Mouse (Mus musculus): ENCODE results near the gene Foxred2. TPM values are rescaled to one million over a fixed set of nuclear protein-coding genes. Genes with fewer than 3 reads are reported as not detected.

Gene Foxred2
- polyA plus RNA-seq (2015; fragmentation: Nextera tagmentation; extraction: Ambion mirVana), result 6.2 and 7.4 TPM in 2 replicates

DNA sequence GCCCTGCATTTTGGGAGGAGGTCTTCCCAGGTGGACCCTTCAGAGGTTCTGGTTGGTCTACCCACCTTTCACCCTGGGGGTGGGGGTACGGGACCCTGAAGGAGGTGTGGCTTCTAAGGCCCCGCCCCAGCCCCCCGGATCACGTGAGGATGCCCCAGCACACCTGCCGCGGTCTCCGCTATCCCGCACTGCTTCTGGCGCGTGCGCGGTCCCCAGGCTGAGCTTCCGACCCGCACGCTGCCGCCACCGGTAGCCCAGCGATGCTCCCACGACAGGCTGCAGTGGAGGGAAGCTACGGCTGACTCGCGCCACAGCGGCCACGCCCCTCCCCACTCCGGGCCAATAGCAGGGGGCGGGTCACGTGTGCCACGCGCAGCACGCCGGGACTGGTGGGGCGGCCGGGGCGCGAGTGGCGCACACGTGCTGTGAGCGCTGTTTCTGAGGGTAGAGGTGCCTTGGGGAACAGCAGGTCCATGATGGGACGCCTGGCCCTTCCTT, at the start of gene Foxred2:
Foxred2 (minus strand) TSS at position 319 of the 498 bp plus-strand sequence.
- peak within 1 kb of the TSS; percentile 78 for H3K9ac ChIP-seq
- H3K4me1 ChIP-seq (replicated peaks), result peaks cover 36% of the 10 kb centered on the region
- peak within 1 kb of the TSS; percentile 79 for H3K27ac ChIP-seq
- peak within 1 kb of the TSS; percentile 88 for H3K4me2 ChIP-seq
- peaks cover 55% of the 10 kb centered on the region for H3K36me3 ChIP-seq
- peak within 1 kb of the TSS; percentile 52 for H3K4me3 ChIP-seq
- no peaks in the 10 kb centered on the region for H3K9me3 ChIP-seq
- WGBS, result under 1% methylated on average over 39 of the region's 39 CpGs
- peak; percentile 94 for ATAC-seq (ENCODE audit: low FRiP score)
- H3K27me3 ChIP-seq, result peaks cover 9% of the 10 kb centered on the region

DNA sequence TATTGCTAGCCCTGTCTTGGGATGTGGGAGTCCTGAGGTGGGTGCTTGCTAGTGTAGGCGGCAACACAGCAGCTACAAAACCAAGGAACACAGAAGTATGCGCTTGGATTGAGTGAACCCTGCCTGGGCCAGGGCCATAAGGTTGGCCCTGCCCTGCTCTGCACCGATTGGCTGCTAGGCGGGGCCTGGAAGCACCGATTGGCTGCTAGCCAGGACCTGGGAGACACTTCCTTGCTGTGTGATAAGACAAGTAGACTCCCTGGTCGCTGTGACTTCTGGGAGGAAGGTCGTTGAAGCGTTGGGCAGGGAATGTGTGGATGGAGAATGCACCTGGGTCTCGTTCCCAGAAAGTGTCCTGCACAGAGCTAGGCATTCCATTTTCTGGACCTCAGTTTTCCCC, 47.4 kb upstream of the Foxred2 start:
- 49% methylated on average over 9 of the region's 9 CpGs for WGBS
- no peak overlapping the region for H3K4me2 ChIP-seq
- ATAC-seq (ENCODE audit: low FRiP score), result no peak

DNA sequence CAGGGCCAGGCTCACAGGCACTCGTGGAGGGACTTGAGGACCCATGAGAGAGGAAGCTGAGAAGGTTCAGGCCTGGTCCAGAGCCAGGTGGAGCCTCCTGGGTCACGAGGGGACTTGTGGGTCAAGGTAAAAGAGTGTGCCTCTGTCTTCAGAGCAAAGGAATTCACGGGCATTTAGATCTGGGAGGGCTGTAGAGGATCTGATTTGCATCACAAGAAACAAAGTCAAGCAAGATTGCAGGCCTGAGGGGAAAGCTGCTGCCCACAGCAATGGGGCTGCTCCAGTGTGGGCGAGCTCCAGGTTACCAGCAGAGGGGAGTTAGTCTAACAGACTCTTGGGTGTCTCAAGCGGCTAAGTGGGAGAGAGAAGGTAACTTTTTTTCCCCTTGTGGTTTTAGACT, 44.9 kb upstream of the Foxred2 start:
- no peak for ATAC-seq (ENCODE audit: low FRiP score)
- Histone ChIP-seq H3K4me1 (replicated peaks) (peaks cover 30% of the 10 kb centered on the region), H3K36me3 (no peaks in the 10 kb centered on the region), H3K9ac (no peak overlapping the region), H3K9me3 (no peaks in the 10 kb centered on the region), H3K27me3 (no peaks in the 10 kb centered on the region), H3K4me2 (no peak overlapping the region), H3K27ac (no peak overlapping the region), H3K4me3 (no peak overlapping the region)
- 11% methylated on average over 5 of the region's 5 CpGs for WGBS

More for the DNA sequence above, 47.4 kb upstream of the Foxred2 start:
- Histone ChIP-seq H3K9ac (no peak overlapping the region), H3K36me3 (no peaks in the 10 kb centered on the region), H3K4me3 (no peak overlapping the region), H3K27me3 (no peaks in the 10 kb centered on the region), H3K4me1 (replicated peaks) (peaks cover 32% of the 10 kb centered on the region), H3K27ac (no peak overlapping the region), H3K9me3 (no peaks in the 10 kb centered on the region)

DNA sequence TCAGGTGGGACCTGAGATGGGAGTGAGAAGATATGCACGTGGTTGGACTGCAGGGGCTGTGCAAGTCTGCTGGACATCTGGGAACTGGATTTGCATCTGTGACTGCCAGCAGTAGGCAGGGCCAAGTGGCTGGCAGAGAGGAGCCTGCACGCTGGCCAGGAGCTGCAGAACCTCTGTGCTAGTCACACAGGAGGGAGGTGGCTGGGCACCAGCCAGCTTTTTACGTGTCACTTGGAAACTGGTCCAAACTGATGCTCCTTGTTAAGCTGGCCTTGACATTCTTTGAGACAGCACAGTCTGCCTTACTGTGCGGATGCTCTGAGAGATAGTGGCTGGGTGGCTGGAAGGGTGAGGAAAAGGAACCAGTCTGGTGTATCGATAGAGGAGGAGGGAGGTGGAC, 32.0 kb upstream of the Foxred2 start:
- Histone ChIP-seq H3K9ac (no peak overlapping the region), H3K4me1 (replicated peaks) (peaks cover 10% of the 10 kb centered on the region), H3K36me3 (no peaks in the 10 kb centered on the region), H3K4me2 (no peak overlapping the region), H3K4me3 (no peak overlapping the region), H3K9me3 (no peaks in the 10 kb centered on the region), H3K27ac (no peak overlapping the region), H3K27me3 (peaks cover 4% of the 10 kb centered on the region; the same call in 1 of the 2 replicates)
- WGBS, result 71% methylated on average over 5 of the region's 5 CpGs
- no peak for ATAC-seq (ENCODE audit: low FRiP score)

DNA sequence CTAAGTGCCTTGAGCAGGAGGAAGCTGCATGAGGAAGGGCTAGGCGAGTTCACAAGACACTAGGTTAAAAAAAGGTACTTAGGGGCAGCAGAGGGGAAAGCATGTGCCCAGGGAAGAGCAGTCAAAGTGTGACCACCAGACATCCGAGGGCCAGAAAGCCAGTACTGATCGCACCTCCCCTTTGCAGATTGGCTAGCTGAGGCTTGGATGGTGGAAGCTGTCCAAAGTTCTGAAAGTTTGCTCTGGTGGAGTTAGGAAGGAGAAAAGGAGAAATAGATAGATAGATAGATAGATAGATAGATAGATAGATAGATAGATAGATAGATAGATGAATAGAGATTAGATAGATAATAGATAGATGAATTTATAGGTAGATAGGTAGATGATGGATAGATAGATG, 26.9 kb upstream of the Foxred2 start:
- Histone ChIP-seq H3K9ac (no peak overlapping the region), H3K27ac (no peak overlapping the region), H3K4me2 (no peak overlapping the region), H3K4me1 (replicated peaks) (peaks cover 14% of the 10 kb centered on the region), H3K36me3 (no peaks in the 10 kb centered on the region), H3K27me3 (peaks cover 13% of the 10 kb centered on the region), H3K9me3 (no peaks in the 10 kb centered on the region), H3K4me3 (no peak overlapping the region)
- ATAC-seq (ENCODE audit: low FRiP score), result no peak
- 33% methylated on average over 3 of the region's 3 CpGs for WGBS

DNA sequence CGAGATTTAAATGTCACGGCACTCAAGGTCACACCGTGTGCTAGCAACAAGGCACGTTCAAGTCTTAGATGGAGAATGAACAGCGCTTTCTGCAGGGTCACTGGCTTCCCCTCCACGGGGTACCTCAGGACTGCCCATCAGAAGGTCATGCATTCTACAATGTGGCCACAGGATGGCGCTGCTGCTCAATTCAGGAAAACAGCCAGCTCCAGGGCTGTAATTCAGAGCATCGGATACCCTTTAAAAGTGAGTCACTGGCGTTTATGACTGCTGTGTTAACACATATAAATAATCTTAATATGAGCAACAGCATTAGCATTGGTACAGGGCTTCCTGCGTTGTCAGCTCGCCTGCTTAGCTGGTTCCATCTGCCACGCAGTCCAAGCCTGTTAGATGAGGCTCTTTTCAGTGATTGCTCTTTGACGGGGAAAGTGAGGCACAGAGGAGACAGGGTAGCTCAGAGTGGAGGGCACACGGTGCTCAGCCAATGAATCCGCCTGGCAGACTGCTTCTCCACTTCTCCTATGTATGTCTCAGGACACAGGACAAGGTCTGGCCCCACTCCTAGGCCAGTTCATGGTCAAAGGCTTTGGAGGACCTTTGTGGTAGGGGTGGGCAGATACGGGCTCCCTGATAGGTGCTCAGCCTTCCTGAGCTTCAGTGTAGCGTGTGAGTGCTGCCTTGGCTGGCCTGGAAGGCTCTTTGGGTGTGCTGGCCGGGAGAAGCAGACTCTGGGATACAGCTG, 25.8 kb upstream of the Foxred2 start:
- WGBS, result 30% methylated on average over 18 of the region's 18 CpGs
- Histone ChIP-seq H3K27ac (no peak overlapping the region), H3K27me3 (peaks cover 13% of the 10 kb centered on the region), H3K4me1 (replicated peaks) (peaks cover 14% of the 10 kb centered on the region), H3K9ac (peak overlapping the region; percentile 56; the same call in 1 of the 2 replicates), H3K9me3 (no peaks in the 10 kb centered on the region), H3K4me2 (no peak overlapping the region), H3K4me3 (no peak overlapping the region), H3K36me3 (no peaks in the 10 kb centered on the region)
- ATAC-seq (ENCODE audit: low FRiP score), result peak; percentile 73

DNA sequence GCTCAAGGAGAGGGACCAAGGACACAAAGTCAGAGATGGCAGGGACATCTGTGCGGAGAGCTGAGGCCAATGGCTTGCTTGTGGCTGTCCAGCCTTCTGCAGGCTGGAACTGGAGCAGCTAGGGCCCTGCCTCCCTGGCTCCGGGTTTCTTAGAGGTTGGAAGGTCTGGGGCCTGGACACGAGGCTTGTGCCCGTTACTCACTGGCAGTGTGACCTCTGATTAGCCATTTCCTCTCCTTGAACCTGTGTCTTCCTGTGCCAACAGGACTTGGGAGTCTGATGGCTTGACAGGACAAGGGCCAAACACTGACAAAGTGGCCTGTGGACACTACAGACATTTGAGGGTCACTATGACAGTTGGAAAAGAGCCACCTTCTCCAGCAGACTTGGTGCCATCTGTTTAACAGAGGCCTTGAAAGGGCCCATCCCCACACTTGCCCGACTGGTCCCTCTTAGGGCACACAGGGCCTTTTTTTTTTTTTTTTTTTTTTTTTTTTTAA, 24.7 kb upstream of the Foxred2 start:
- Histone ChIP-seq H3K4me3 (no peak overlapping the region), H3K36me3 (no peaks in the 10 kb centered on the region), H3K4me1 (replicated peaks) (peaks cover 14% of the 10 kb centered on the region), H3K27ac (no peak overlapping the region), H3K27me3 (peaks cover 13% of the 10 kb centered on the region), H3K4me2 (no peak overlapping the region), H3K9ac (no peak overlapping the region; the same call in 1 of the 2 replicates), H3K9me3 (no peaks in the 10 kb centered on the region)
- 77% methylated on average over 5 of the region's 5 CpGs for WGBS
- no peak for ATAC-seq (ENCODE audit: low FRiP score)

DNA sequence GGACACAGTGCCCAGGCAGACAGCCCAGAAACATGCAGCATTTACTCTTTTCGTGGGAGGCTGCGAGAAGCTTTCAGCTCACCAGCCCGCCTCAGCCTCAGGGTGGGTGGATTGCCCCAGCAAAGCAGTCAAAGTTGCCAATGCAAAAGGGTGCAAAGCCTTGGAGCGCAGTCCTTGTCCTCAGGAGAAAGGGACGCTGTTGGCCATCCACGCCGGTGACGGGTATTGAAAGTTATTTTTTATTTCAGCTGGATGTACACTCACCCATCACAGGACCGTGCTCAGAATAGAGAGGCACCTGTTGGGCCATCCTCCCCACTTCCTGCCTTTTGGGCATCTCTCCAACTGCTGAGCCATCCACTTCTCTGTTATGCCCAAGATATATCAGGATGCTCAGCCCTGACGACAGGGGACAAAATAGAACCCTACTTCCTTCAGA, 22.9 kb upstream of the Foxred2 start:
- H3K9ac ChIP-seq, result no peak overlapping the region
- no peaks in the 10 kb centered on the region for H3K36me3 ChIP-seq
- no peak overlapping the region for H3K4me2 ChIP-seq
- peaks cover 9% of the 10 kb centered on the region for H3K4me1 ChIP-seq (replicated peaks)
- no peak for ATAC-seq (ENCODE audit: low FRiP score)
- no peak overlapping the region for H3K27ac ChIP-seq
- no peaks in the 10 kb centered on the region for H3K9me3 ChIP-seq
- 84% methylated on average over 10 of the region's 10 CpGs for WGBS
- H3K4me3 ChIP-seq, result no peak overlapping the region
- H3K27me3 ChIP-seq, result peaks cover 9% of the 10 kb centered on the region; the same call in 1 of the 2 replicates

DNA sequence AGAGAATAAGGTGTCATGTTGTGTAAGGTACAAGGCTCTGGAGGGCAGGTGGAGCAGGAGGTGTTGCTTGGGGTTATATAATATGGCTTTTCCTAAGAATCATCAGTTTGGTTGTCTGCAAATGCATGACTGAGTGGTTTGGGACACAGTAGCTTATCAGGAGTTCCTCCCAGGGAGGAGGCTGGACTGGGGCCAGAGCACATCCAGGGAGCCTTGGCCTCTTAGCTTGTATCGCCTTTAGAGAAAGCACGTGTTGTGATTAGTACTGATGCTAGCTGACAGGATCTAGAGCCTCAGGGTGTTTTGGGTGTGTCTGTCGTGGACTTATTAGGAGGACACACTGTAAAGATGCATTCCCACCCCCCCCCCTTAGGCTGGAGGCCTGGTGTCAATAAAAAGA, 21.1 kb upstream of the Foxred2 start:
- no peak for ATAC-seq (ENCODE audit: low FRiP score)
- Histone ChIP-seq H3K9ac (no peak overlapping the region), H3K4me3 (no peak overlapping the region), H3K27ac (no peak overlapping the region), H3K4me1 (replicated peaks) (peaks cover 8% of the 10 kb centered on the region), H3K27me3 (peaks cover 9% of the 10 kb centered on the region; the same call in 1 of the 2 replicates), H3K4me2 (no peak overlapping the region), H3K36me3 (no peaks in the 10 kb centered on the region), H3K9me3 (no peaks in the 10 kb centered on the region)
- WGBS, result 77% methylated on average over 3 of the region's 3 CpGs

DNA sequence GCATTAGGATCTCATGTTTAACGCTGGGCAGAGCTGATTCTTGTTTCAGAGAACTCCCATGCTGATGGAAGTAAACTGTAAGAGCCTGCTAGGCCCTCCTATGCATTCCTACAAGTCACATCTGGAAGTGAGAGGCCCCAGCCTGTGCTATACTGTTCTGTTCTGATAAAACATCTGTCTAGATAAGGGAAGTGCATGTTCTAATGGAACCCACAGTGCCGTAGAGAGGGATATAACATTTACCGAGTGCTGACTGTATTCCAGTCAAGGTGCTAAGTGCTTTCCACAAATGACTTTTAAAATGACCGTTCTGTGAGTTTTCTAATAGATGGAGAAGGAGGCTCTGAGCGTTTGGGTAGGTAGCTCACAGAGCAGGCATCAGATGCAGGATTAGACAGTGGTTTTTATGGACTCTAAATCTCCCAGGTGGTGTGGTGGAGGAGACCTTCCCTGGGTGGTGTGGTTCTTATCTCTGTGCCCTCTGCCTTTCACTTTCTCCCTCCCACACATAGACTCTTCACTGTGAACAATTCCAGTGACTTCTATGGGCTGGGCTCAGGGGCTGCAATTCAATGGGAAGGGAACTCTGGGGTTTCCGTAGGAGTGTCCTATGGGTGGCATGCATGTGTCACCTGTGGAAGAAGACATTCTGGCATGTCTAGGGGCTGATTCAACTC, 17.8 kb upstream of the Foxred2 start:
- no peak overlapping the region for H3K4me3 ChIP-seq
- H3K9ac ChIP-seq, result no peak overlapping the region
- H3K36me3 ChIP-seq, result no peaks in the 10 kb centered on the region
- 77% methylated on average over 6 of the region's 6 CpGs for WGBS
- no peak overlapping the region for H3K27ac ChIP-seq
- ATAC-seq (ENCODE audit: low FRiP score), result no peak
- no peaks in the 10 kb centered on the region; the same call in 1 of the 2 replicates for H3K27me3 ChIP-seq
- H3K4me1 ChIP-seq (replicated peaks), result peaks cover 18% of the 10 kb centered on the region
- no peaks in the 10 kb centered on the region for H3K9me3 ChIP-seq
- no peak overlapping the region for H3K4me2 ChIP-seq

DNA sequence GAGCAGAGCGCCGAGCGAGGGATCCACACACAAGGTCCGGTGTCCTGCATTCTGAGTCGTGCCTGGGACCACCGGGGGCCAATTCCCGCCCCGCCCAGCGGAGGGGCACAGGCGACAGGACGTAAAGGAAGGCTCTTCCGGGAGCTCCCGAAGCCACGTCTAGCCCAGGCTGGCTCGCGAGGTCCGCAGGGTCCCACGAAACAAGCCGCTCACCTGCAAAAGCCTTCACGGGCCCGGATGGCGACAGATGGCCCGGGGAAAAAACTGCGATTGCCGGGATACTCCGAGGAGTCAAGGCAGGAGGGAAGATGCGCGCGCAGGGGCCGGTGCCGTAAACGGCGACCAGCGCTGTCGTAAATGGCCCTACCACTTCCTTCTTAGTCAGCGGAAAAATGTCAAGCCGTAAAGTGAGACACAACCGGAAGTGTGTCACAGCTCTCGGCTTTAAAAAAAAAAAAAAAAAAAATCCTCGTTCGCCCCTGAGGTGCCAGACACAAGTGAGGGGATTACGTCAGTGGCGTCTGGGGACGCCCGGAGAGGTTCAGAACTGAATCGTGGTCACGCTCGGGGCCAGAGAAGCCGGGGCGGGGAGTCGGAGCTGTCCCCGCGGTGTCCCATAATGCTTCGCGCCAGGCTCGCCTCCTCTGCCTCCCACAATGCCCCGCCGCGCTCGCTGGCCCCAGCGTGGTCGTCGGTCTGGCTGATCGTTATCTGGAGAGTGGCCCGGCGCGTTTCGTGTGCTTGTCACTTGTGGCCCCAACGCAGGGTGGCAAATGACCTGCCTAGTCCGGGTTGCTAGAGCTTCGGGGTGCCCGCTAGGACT, 14.2 kb upstream of the Foxred2 start, which contains the start of gene Eif3d:
Eif3d (minus strand) TSS at position 344 of the 823 bp plus-strand sequence.
- Histone ChIP-seq H3K4me3 (peak within 1 kb of the TSS; percentile 92), H3K36me3 (peaks cover 30% of the 10 kb centered on the region), H3K9me3 (no peaks in the 10 kb centered on the region), H3K27ac (peak within 1 kb of the TSS; percentile 99), H3K9ac (peak within 1 kb of the TSS; percentile 97), H3K4me2 (peak within 1 kb of the TSS; percentile 96), H3K27me3 (no peaks in the 10 kb centered on the region), H3K4me1 (replicated peaks) (peaks cover 26% of the 10 kb centered on the region)
- ATAC-seq (ENCODE audit: low FRiP score), result peak; percentile 89
- WGBS, result under 1% methylated on average over 72 of the region's 72 CpGs

Measured in hindbrain, embryonic 13.5 days (tissue).